Mouse (Mus musculus) B cell, adult 62 days (primary cell): ENCODE measurements around the gene Agk. TPM values are rescaled to one million over a fixed set of nuclear protein-coding genes. Genes with fewer than 3 reads are reported as not detected.

Experiments
- total RNA-seq: library from RNA; stranded (reverse); gene quantifications from 4 replicates; pipeline ENCODE4 v1.2.4, GENCODE M21; 2023

Gene Agk
- 21.9 to 26.9 TPM (median 25.6 TPM) in 4 replicates for total RNA-seq

GRCm38 (mm10) chr6:40324897-40325841 lies at the start of gene Agk:
Agk (plus strand) TSS chr6:40325172.

GRCm38 (mm10) chr6:40436047-40436483 lies 111.1 kb downstream of the Agk start, which contains the start of gene E330009J07Rik:
E330009J07Rik (minus strand) TSS chr6:40436135.

GRCm38 (mm10) chr6:40438936-40439335 lies 114.0 kb downstream of the Agk start, which contains the start of gene Wee2:
Wee2 (plus strand) TSS chr6:40439088.

Other genes with a start within 250 kb of the Agk start
- 12.9 to 16.7 TPM (median 14.0 TPM) in 4 replicates for gene E330009J07Rik, start 111.0 kb downstream of the Agk start, total RNA-seq
- gene Wee2, start 113.9 kb downstream of the Agk start, total RNA-seq: not detected in 4 replicates
- gene Ssbp1, start 146.2 kb downstream of the Agk start, total RNA-seq: 106 to 125 TPM (median 111 TPM) in 4 replicates
- 0.57 to 1.4 TPM (median 0.76 TPM) in 3 of 4 replicates, not detected in the other for gene Tas2r137, start 166.1 kb downstream of the Agk start, total RNA-seq
- gene Tas2r108, start 168.4 kb downstream of the Agk start, total RNA-seq: not detected in 4 replicates
- gene Prss37, start 194.3 kb downstream of the Agk start, total RNA-seq: not detected in 4 replicates
- gene Olfr461, start 229.9 kb downstream of the Agk start, total RNA-seq: not detected in 4 replicates
- not detected in 4 replicates for gene Olfr460, start 244.3 kb downstream of the Agk start, total RNA-seq